Mouse (Mus musculus): ENCODE data around the gene Cd9.

The Cd9 gene

DNA sequence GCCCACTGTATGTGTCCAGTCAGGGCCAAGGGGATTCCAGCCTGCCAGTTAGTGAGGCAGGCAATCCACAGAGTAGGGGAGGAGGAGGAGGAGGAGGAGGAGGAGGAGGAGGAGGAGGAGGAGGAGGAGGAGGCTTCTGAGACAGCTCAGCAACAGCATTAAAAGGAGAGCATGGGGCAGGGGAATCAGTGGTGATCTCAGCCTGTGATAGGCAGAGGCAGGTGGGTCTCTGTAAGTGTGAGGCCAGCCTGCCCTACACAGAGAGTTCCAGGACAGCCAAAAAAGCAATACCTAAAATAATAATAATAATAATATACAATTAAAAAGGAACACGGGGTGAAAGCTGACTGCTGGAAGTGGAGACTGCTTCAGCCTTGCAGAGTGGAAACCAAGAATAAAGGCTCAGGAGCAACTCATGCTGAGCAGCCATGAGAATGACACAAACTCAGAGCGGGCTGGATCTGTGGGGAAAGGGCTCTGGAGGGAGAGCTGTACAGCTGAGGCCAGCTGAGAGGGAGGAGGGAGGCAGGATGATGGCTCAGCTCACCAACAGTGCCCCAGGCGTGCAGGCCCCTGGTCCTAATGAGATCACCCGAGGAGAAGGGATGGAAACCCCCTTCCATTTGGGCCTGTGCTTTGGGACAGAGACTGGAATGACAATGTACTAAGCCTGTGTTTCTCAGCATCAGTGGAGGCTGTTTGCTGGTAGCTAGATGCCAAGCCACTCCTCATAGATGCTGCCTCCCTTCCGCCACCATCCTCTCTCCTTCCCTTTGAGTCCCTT is 59.7 kb downstream of the Cd9 start:
- in situ Hi-C loops (cut with MboI) = no loop called here

DNA sequence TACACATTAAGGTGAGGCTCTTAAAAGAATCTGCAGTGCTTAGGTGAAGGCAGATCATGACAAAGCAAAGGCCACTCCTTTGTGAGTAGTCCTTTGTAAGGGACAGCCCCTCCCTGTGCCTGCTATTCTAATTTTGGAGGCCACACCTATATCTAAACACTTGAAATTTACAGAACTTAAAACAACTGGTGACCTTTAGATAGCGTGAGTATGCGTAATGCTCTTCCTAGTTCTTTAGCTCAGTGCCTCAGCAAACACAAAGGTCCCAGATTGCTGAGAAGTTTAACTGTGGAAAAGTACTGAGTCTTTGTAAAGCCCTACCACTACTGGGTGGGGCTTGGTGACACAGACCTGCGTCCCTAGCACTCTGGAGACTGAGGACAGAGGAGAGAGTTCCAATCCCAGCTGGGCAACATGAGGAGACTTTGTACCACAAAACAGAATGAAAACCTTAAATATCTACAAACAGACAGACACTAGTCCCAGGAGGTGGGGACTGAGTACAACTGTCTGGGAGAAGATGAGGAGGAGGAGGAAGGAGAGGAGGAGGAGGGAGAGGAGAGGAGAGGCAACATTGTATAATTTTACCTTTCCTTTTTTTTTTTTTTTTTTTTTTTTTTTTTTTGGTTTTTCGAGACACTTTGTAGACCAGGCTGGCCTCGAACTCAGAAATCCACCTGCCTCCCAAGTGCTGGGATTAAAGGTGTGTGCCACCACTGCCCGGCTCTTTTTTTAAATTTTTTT is 60.7 kb downstream of the Cd9 start:
- in situ Hi-C loops (cut with MboI) = no loop called here

DNA sequence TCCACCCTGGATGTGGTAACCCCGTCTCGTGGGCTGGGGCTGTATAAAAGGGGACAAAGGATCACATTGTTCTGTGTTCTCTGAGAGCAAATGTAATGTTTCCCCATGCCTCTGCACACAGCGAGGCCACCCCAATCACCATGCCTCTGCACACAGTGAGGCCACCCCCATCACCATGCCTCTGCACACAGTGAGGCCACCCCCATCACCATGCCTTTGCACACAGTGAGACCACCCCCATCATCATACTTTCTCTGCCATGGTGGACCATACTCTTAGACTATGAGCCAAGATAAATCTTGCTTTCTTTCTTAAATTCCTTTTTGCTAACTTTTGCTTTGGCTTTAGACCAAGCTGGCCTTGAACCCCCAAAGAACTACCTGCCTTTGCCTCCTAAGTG is 61.3 kb downstream of the Cd9 start:
- in situ Hi-C loops (cut with MboI) = no loop called here

DNA sequence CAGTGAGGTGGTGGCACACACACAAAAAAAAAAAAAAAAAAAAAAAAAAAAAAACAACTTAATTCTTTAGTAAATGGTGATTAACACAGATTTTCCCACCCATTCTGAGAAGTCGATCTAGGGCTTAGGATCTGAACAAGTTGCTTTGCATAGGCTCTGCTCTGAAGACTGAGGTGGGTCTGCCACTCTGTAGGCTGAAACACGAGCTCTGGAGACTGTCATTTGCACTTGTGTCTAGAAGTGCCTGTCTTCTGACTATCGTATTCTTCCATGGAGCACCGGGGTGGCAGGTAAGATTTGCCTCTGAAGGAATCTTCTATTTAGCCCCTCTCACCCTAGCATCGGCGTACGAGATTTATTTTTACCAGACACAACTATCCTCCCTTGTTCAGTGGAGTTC is 62.1 kb downstream of the Cd9 start:
- in situ Hi-C loops (cut with MboI) = no loop called here

DNA sequence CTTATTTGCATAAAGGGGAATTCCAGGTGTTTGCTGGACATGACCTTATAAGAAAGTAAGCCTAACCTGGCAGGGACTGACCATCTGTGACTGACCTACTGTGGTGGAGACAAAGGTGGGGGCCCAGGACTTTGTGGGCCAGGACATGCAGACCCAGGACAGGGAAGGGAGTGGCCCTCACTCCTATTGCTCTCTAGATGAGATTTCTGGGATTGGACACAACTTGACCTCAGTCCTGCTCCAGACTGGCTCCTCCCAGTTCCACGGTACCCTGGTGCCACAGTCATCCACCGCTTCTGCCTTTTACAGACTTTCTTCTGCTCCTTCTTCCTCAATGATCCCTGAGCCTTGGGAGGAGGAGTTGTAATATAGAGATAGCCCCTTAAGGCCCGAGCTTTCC is 63.6 kb downstream of the Cd9 start:
- in situ Hi-C loops (cut with MboI) = no loop called here

DNA sequence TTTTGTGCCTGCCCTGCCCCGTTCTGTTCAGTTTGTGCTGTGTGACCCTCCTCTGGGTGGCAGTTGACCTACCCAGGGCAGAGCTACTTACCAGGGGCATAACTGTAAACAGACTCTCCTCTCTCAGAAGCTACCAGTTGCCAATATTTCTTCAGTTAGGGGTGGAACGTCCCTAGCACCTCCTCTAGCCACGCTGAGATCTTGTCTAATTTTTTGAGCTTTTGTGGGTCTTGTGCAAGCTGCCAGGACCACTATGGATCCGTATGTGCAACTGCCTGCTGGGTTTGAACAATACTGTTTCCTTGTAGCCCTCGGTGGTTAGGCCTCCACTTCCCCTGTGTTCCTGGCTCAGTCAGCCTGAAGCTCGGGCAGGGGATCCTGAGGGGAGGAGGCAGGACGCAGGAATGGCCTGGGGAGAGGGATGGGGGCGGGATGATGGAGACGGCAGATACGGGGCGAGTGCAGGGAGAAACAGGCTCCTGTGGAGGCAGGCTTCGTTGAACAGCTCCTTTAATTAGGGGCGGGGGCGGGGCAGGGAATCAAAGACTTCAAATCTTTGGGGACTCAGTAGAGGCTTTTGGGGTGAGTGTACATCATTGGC is 64.1 kb downstream of the Cd9 start:
- in situ Hi-C loops (cut with MboI) = no loop called here

GRCm38 (mm10) chr6:125429741-125430140 is 64.8 kb downstream of the Cd9 start:
- in situ Hi-C loops (cut with MboI) = loop anchor here (5.0 kb wide), 1 partner anchor 63 kb away; the partner anchor contains the start of gene Cd9

GRCm38 (mm10) chr6:125426383-125427360 is 67.9 kb downstream of the Cd9 start:
- in situ Hi-C loops (cut with MboI) = loop anchor here (5.0 kb wide), 1 partner anchor 66 kb away; the partner anchor contains the start of gene Cd9

DNA sequence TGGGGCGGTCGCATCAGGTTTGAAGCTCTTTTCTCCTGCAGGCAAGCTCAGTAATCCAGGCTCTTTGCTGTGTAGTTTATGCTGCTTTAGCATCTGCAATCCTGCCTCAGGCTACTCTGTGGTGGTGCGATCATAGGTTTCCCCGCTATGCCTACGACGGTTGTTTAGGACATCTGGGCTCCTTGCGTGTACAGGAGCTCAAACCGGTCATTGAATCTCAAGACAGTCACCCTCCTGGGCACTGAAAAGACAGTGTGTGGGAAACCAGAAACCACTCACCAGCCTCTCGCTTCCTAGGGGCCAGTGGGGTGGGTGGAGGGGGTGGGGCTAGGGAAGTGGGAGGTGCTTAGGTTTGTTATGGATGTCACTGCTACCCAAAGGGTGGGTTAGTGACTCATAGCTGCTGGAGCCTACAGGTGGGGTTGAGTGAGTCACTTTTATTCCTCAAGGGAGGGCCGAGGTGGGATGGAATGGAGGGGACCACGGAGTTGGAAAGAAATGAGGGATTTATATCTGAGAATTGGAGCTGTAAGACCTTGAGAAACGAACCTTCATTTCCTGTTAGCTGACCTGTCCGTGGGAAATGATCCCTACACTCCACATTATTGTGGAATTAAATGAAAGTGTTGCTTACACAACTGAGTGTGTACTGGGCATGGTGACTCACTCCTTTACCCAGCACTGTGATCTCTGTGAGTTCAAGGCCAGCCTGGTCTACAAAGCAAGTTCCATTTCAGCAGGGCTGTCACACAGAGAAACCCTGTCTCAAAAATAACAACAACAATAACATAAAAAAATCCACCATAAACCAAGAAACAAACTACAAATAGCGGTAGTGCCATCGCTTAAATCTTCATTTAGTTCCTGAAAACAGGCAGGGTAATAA is 69.1 kb downstream of the Cd9 start:
- in situ Hi-C loops (cut with MboI) = loop anchor here (5.0 kb wide), 1 partner anchor 67 kb away; the partner anchor contains the start of gene Cd9

DNA sequence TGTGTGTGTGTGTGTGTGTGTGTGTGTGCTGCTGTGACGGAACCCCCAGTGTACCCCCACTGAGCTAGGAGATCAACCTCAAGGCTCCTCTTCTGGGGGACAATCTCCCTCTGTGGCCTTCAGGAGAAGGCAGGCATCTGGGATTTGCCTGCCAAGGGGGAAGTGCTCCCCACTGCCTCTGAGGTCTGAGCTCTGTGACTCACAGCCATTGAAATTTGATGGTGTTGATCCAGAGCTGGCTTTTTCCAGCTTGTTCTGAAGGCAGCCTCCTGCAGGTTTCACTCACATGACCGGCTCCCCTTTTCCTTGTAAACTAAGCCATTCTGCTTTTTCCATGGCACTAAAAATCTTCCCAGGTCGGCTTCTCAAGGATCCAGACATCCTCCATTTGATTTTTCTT is 70.4 kb downstream of the Cd9 start:
- in situ Hi-C loops (cut with MboI) = loop anchor here (5.0 kb wide), 1 partner anchor 178 kb away; no protein-coding TSS in a partner anchor

DNA sequence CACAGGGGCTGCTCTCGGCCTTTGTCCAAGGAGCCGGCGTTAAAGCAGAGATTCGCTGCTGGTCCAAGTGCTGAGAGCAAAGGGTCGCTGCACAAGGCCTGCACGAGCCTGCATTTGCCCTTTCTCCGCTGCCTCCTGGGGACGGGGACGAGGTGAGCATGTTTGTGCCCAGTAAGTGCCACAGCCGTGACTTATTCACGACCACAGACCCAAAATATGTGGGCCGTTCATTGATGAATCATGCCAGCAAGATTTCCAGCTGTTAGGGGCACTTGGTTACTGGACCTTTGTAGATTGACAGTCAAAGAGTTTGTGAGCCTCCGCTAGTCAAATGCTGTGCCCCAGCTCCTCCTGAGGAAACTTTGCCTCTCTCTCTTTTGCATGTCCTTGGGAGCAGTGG is 71.1 kb downstream of the Cd9 start:
- in situ Hi-C loops (cut with MboI) = loop anchor here (5.0 kb wide), 1 partner anchor 179 kb away; no protein-coding TSS in a partner anchor

DNA sequence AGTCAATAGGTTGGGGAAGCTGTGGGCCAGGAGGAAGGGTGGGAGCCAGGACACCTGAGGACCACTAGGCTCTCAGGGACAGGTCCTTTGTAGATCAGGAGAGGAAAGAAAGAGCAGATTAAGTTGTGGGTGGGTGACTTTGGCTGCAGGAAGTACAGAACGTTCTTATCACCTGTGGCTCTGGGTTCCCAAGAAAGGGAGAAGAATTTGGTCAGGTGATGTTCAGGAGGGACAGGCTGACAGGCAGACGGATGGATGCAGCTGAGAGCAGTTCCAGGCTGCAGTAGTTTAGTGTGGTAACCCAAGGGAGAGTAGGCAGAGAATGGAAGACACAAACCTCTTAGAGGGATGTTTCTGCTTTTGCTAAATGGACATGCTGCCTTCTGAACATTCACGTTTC is 71.5 kb downstream of the Cd9 start:
- in situ Hi-C loops (cut with MboI) = loop anchor here (5.0 kb wide), 1 partner anchor 179 kb away; no protein-coding TSS in a partner anchor

DNA sequence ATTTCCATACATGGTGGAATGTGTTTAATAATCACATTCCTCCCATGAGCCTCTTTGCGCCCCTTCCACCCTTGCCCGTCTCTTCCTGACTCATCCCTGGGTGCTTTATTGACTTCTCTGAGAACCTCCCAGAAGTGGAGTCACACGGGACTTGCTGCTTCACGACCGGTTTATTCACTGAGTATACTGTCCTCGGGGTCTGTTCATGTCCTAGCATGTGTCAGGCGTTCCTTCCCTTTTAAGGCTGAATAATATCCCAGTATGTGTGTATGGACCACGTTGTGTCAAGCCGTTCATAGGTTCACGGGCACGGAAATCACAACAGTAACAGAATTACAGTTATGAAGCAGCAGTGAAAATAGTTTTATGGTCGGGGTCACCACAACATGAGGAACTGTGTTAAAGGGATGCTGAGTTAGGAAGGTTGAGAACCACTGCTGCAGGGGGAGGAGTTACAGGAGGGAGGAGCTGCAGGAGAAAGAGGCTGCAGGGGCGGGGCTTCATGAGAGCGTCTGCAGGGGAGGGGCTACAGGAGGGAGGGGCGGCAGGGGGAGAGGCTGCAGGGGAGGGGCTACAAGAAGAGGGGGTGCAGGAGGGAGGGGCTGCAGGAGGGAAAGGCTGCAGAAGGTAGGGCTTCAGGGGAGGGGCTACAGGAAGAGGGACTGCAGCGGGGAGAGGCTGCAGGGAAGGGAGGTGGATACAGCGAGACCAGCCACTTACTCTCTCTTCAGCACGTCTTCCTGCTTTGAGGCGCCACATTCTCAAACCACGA is 72.4 kb downstream of the Cd9 start:
- in situ Hi-C loops (cut with MboI) = loop anchor here (5.0 kb wide), 1 partner anchor 180 kb away; no protein-coding TSS in a partner anchor

DNA sequence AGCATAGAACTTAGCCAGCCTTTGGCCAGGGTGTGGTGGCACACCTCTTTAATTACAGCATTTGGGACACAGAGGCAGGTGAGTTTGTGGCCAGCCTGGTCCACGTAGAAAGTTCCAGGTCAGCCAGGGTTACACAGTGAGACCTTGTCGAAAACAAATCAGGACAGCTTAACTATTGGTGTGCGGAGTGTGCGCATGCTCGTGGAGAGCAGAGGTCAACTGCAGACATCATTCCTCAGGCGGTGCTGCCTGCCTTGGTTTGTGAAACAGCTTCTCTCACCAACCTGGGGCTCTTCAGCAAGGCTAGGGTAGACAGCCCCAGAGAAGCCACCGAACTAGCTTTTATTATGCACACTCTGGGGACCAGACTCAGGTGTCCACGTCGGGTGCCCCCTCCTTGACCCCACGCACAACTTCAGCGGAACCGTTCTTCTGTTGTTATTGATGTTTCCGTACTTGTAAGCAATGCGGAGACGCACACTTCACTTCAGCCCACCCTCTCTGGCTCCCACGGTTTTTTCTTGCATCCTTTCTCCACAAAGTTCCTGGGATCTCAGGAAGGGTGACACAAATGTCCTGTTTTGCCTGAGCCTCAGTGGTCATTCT is 74.0 kb downstream of the Cd9 start:
- in situ Hi-C loops (cut with MboI) = loop anchor here (5.0 kb wide), 1 partner anchor 182 kb away; no protein-coding TSS in a partner anchor

DNA sequence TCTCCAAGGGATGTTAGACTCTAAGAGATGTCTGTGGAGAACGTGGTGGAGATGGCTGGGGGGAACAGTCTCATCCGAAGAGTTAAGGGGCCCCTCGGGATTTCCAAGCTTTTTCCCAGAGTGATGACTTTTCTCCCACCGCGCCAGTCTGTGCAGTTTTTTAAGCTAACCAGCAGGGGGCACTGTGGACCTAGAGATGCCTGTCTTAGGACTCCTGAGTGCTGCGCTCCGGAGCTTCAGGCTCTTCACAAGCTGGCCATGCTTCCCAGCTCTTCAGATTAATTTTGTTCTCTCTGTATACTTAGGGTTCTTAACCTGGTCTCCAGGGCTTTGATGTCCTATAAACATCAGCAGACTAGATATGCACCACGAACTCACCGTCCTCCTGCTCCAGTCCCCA is 75.8 kb downstream of the Cd9 start:
- in situ Hi-C loops (cut with MboI) = no loop called here

- in situ Hi-C loops (cut with MboI) = no loop called here
Observed at GRCm38 (mm10) chr6:125413326-125413725, 81.3 kb downstream of the Cd9 start.

DNA sequence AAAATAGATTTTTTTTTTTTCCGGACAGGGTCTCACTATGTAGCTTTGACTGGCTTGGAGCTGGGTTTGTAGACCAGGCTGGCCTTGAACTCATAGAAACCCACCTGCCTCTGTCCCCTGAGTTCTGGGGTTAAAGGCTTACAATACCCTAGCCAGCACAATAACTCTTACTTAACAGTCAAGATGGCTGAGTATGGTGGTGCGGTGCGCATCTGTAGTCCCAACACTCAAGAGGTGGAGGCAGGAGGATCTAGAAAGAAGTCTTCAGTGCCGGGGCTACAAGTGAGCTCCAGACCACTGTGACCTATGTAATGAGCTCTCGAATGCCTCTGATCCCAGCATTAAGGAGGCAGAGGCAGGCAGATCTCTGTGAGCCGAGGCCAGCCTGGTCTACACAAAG is 82.9 kb downstream of the Cd9 start:
- in situ Hi-C loops (cut with MboI) = no loop called here

DNA sequence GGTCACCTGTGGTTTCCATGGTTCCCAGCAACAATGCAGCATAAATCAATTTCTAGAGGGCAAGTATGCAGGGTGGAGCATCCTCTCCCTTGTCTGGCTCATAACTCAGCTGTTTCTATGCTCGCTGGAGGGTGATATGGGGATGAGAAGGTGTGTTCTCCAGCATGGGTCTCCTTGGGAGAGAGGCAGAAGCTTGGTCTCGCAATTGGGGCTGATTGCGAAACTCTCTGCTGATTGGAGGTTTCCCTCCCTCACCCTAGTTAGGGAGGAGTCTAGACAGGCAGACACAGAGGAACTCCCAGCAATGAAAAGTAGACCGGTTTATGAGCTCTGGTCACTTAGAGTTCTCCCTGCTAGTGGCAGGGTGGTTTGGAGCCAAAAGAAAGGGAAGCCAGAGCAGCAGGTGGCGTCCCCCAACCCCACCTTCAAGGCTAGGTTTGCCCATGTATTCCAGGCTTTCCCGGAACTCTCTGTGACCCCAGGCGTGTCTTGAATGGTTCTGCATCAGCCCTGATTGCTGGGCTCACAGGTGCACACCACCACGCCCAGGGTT is 83.5 kb downstream of the Cd9 start:
- in situ Hi-C loops (cut with MboI) = no loop called here

- in situ Hi-C loops (cut with MboI) = no loop called here
Observed at GRCm38 (mm10) chr6:125410551-125410950, 84.0 kb downstream of the Cd9 start.
